Mouse (Mus musculus) adrenal gland, postnatal 0 days (tissue): Measurements from ENCODE around the gene Calr3. TPM values are rescaled to one million over a fixed set of nuclear protein-coding genes. Genes with fewer than 3 reads are reported as not detected.

ENCODE experiments used
- microRNA-seq: library from miRNA; unstranded; fragments of <30 nt; microRNA quantifications from one replicate; pipeline ENCODE4, GENCODE M21; 2016; ENCODE audit warnings: borderline replicate concordance; ENCODE audit not compliant: insufficient number of aligned reads
- polyA plus RNA-seq: library from polyadenylated mRNA; unstranded; fragments of >200 nt; fragmentation: Nextera tagmentation; extraction: Ambion mirVana; gene quantifications from 2 replicates; pipeline ENCODE4 v1.2.1, GENCODE M21; 2015

Calr3 gene
- 3.6 and 5.1 TPM in 2 replicates for polyA plus RNA-seq

GRCm38 (mm10) chr8:72443338-72443993 lies at the start of gene Calr3, which contains the start of gene 1700030K09Rik:
Calr3 (minus strand) TSS chr8:72443870.
1700030K09Rik (plus strand) TSS chr8:72443880.

GRCm38 (mm10) chr8:72491680-72492621 lies 48.3 kb upstream of the Calr3 start, which contains the start of gene Slc35e1:
Slc35e1 (minus strand) TSS chr8:72492614.

GRCm38 (mm10) chr8:72474826-72475546 lies 31.3 kb upstream of the Calr3 start, which contains the start of gene Cherp:
Cherp (minus strand) TSS chr8:72475226.

GRCm38 (mm10) chr8:72421362-72422335 lies 22.0 kb downstream of the Calr3 start, which contains the start of gene Eps15l1:
Eps15l1 (minus strand) TSS chr8:72421460.

Small RNA genes lying within 50 kb of the gene (microRNA-seq; reads per million reads assigned to microRNA genes)
- not detected for gene Mir7068

Other genes with a start within 250 kb of the Calr3 start
- gene Cib3, start 231.0 kb downstream of the Calr3 start, polyA plus RNA-seq: 0.17 and 0.25 TPM in 2 replicates
- gene Gm11034, start 230.2 kb downstream of the Calr3 start, polyA plus RNA-seq: not detected in 2 replicates
- gene Fam32a, start 224.1 kb downstream of the Calr3 start, polyA plus RNA-seq: 81.4 and 84.4 TPM in 2 replicates
- gene Ap1m1, start 203.9 kb downstream of the Calr3 start, polyA plus RNA-seq: 77.1 and 78.9 TPM in 2 replicates
- 11.5 and 11.9 TPM in 2 replicates for gene Gm10282, start 138.6 kb downstream of the Calr3 start, polyA plus RNA-seq
- gene Klf2, start 124.8 kb downstream of the Calr3 start, polyA plus RNA-seq: 23.2 and 28.6 TPM in 2 replicates
- gene Eps15l1, start 22.4 kb downstream of the Calr3 start, polyA plus RNA-seq: 18.9 and 24.4 TPM in 2 replicates
- 8.9 and 9.4 TPM in 2 replicates for gene 1700030K09Rik, start within 50 bp of the Calr3 start, polyA plus RNA-seq
- gene Cherp, start 31.4 kb upstream of the Calr3 start, polyA plus RNA-seq: 29.3 and 30.1 TPM in 2 replicates
- 7.9 and 9.8 TPM in 2 replicates for gene Slc35e1, start 48.7 kb upstream of the Calr3 start, polyA plus RNA-seq
- 7.4 and 11.5 TPM in 2 replicates for gene Med26, start 104.4 kb upstream of the Calr3 start, polyA plus RNA-seq
- 138 TPM in 2 replicates for gene Smim7, start 127.2 kb upstream of the Calr3 start, polyA plus RNA-seq
- 21.9 and 28.6 TPM in 2 replicates for gene Tmem38a, start 128.2 kb upstream of the Calr3 start, polyA plus RNA-seq
- gene Nwd1, start 202.8 kb upstream of the Calr3 start, polyA plus RNA-seq: 0.03 and 0.08 TPM in 2 replicates